Mouse (Mus musculus) heart, embryonic 12.5 days (tissue): ENCODE measurements around the gene Farsa. TPM values are rescaled to one million over a fixed set of nuclear protein-coding genes. Genes with fewer than 3 reads are reported as not detected.

ENCODE experiments used
- ATAC-seq: fragments of 200-750 bp; cut with Nextera tagmentation; 2 replicates; pipeline ENCODE4 v1.8.0; 2017; ENCODE audit warnings: moderate TSS enrichment, moderate library complexity; ENCODE audit not compliant: insufficient number of reproducible peaks, low FRiP score
- H3K27ac ChIP-seq: fragments of 300-500 bp; sonication (generic); 2 replicates; pipeline ENCODE4 v1.5.1; 2016; ENCODE audit warnings: mild to moderate bottlenecking, moderate library complexity; ENCODE audit not compliant: poor library complexity, severe bottlenecking
- H3K27me3 ChIP-seq: fragments of 300-500 bp; sonication (generic); replicated peaks from 2 replicates; pipeline ENCODE4 v1.6.1; 2016; ENCODE audit warnings: mild to moderate bottlenecking, moderate library complexity
- H3K36me3 ChIP-seq: fragments of 300-500 bp; sonication (generic); 2 replicates; pipeline ENCODE4 v1.6.1; 2016; ENCODE audit warnings: mild to moderate bottlenecking, moderate library complexity
- H3K4me1 ChIP-seq: fragments of 300-500 bp; sonication (generic); replicated peaks from 2 replicates; pipeline ENCODE4 v1.6.1; 2016; ENCODE audit warnings: mild to moderate bottlenecking
- H3K4me2 ChIP-seq: fragments of 300-500 bp; sonication (generic); 2 replicates; pipeline ENCODE4 v1.6.1; 2016; ENCODE audit warnings: mild to moderate bottlenecking, moderate library complexity
- H3K4me3 ChIP-seq: fragments of 300-500 bp; sonication (generic); 2 replicates; pipeline ENCODE4 v1.5.1; 2016; ENCODE audit warnings: mild to moderate bottlenecking
- H3K9ac ChIP-seq: fragments of 300-500 bp; sonication (generic); 2 replicates; pipeline ENCODE4 v1.6.1; 2016; ENCODE audit warnings: mild to moderate bottlenecking, moderate library complexity
- H3K9me3 ChIP-seq: fragments of 300-500 bp; sonication (generic); replicated peaks from 2 replicates; pipeline ENCODE4 v1.6.1; 2016; ENCODE audit warnings: mild to moderate bottlenecking, moderate library complexity
- WGBS: fragments of 180-500 bp; shearing (Covaris S2); methylation state at CpG from one replicate; pipeline ENCODE4 v1.1.7; 2016; 5-methylcytosine and 5-hydroxymethylcytosine counted together
- polyA plus RNA-seq: library from polyadenylated mRNA; unstranded; fragments of >200 nt; fragmentation: Nextera tagmentation; extraction: Ambion mirVana; gene quantifications from 2 replicates; pipeline ENCODE4 v1.2.1, GENCODE M21; 2016

Gene Farsa
- polyA plus RNA-seq = 53.6 and 59.2 TPM in 2 replicates

GRCm38 (mm10) chr8:84856864-84857441, at the start of gene Farsa:
Gene Farsa (plus strand): TSS chr8:84856989.
- H3K4me1 ChIP-seq = peaks cover 12% of the 10 kb centered on the region
- peak within 1 kb of the TSS; percentile 94 for H3K9ac ChIP-seq
- H3K36me3 ChIP-seq = peaks cover 30% of the 10 kb centered on the region
- H3K4me2 ChIP-seq = peak within 1 kb of the TSS; percentile 94
- under 1% methylated on average over 39 of the region's 39 CpGs for WGBS
- ATAC-seq = peak; percentile 89
- H3K27ac ChIP-seq = peak within 1 kb of the TSS; percentile 76
- no peaks in the 10 kb centered on the region for H3K27me3 ChIP-seq
- H3K4me3 ChIP-seq = peak within 1 kb of the TSS; percentile 94
- no peaks in the 10 kb centered on the region for H3K9me3 ChIP-seq

GRCm38 (mm10) chr8:84809109-84809940, 47.5 kb upstream of the Farsa start:
- Histone ChIP-seq H3K9me3 (0 out of 2 replicates have a peak, but pooled peaks cover 6% of the 10 kb centered on the region), H3K4me1 (peaks cover 23% of the 10 kb centered on the region), H3K27ac (no peak overlapping the region), H3K4me3 (no peak overlapping the region), H3K27me3 (peaks cover 58% of the 10 kb centered on the region), H3K9ac (peak overlapping the region; percentile 3; the same call in 1 of the 2 replicates), H3K36me3 (0 out of 2 replicates have a peak, but pooled peaks cover 4% of the 10 kb centered on the region), H3K4me2 (no peak overlapping the region)
- 53% methylated on average over 12 of the region's 12 CpGs for WGBS
- no peak for ATAC-seq

- H3K4me3 ChIP-seq = no peak overlapping the region
- no peak overlapping the region for H3K27ac ChIP-seq
- ATAC-seq = no peak
- WGBS = 72% methylated on average over 5 of the region's 5 CpGs
- H3K4me1 ChIP-seq = peaks cover 29% of the 10 kb centered on the region
- H3K9ac ChIP-seq = no peak overlapping the region
- 0 out of 2 replicates have a peak, but pooled peaks cover 6% of the 10 kb centered on the region for H3K9me3 ChIP-seq
- no peak overlapping the region for H3K4me2 ChIP-seq
- H3K27me3 ChIP-seq = peaks cover 57% of the 10 kb centered on the region
- H3K36me3 ChIP-seq = 0 out of 2 replicates have a peak, but pooled peaks cover 4% of the 10 kb centered on the region
These were observed 46.9 kb upstream of the Farsa start for GRCm38 (mm10) chr8:84809941-84810280.

GRCm38 (mm10) chr8:84810896-84811295, 45.9 kb upstream of the Farsa start:
- ATAC-seq = peak; percentile 85
- Histone ChIP-seq H3K9me3 (0 out of 2 replicates have a peak, but pooled peaks cover 4% of the 10 kb centered on the region), H3K4me3 (peak overlapping the region; percentile 37), H3K9ac (no peak overlapping the region), H3K4me2 (peak overlapping the region; percentile 65), H3K27ac (no peak overlapping the region), H3K27me3 (peaks cover 49% of the 10 kb centered on the region), H3K4me1 (peaks cover 35% of the 10 kb centered on the region), H3K36me3 (0 out of 2 replicates have a peak, but pooled peaks cover 4% of the 10 kb centered on the region)
- WGBS = 1% methylated on average over 32 of the region's 32 CpGs

- H3K27ac ChIP-seq = no peak overlapping the region; the same call in 1 of the 2 replicates
- H3K27me3 ChIP-seq = peaks cover 45% of the 10 kb centered on the region
- no peak overlapping the region for H3K9ac ChIP-seq
- H3K9me3 ChIP-seq = 0 out of 2 replicates have a peak, but pooled peaks cover under 1% of the 10 kb centered on the region
- 26% methylated on average over 10 of the region's 10 CpGs for WGBS
- H3K4me2 ChIP-seq = peak overlapping the region; percentile 65
- H3K4me1 ChIP-seq = peaks cover 35% of the 10 kb centered on the region
- H3K4me3 ChIP-seq = peak overlapping the region; percentile 37
- no peaks in the 10 kb centered on the region for H3K36me3 ChIP-seq
- ATAC-seq = no peak
These were observed 45.5 kb upstream of the Farsa start for GRCm38 (mm10) chr8:84811303-84811702.

GRCm38 (mm10) chr8:84813059-84813458, 43.7 kb upstream of the Farsa start:
- H3K27me3 ChIP-seq = peaks cover 41% of the 10 kb centered on the region
- ATAC-seq = no peak
- 2% methylated on average over 5 of the region's 5 CpGs for WGBS

GRCm38 (mm10) chr8:84813830-84814229, 43.0 kb upstream of the Farsa start:
- no peak overlapping the region for H3K4me2 ChIP-seq
- H3K4me3 ChIP-seq = no peak overlapping the region
- H3K9me3 ChIP-seq = no peaks in the 10 kb centered on the region
- peaks cover 37% of the 10 kb centered on the region for H3K27me3 ChIP-seq
- H3K27ac ChIP-seq = no peak overlapping the region
- no peaks in the 10 kb centered on the region for H3K36me3 ChIP-seq
- H3K9ac ChIP-seq = no peak overlapping the region
- WGBS = 65% methylated on average over 3 of the region's 3 CpGs
- ATAC-seq = no peak
- H3K4me1 ChIP-seq = peaks cover 33% of the 10 kb centered on the region

More at GRCm38 (mm10) chr8:84813059-84813458, 43.7 kb upstream of the Farsa start:
- Histone ChIP-seq H3K36me3 (no peaks in the 10 kb centered on the region), H3K4me1 (peaks cover 35% of the 10 kb centered on the region), H3K9ac (no peak overlapping the region), H3K4me2 (no peak overlapping the region), H3K27ac (no peak overlapping the region), H3K4me3 (no peak overlapping the region), H3K9me3 (no peaks in the 10 kb centered on the region)

- Histone ChIP-seq H3K4me1 (peaks cover 29% of the 10 kb centered on the region), H3K4me2 (no peak overlapping the region), H3K36me3 (no peaks in the 10 kb centered on the region), H3K9ac (no peak overlapping the region), H3K9me3 (no peaks in the 10 kb centered on the region), H3K27ac (no peak overlapping the region), H3K27me3 (peaks cover 33% of the 10 kb centered on the region), H3K4me3 (no peak overlapping the region)
- 87% methylated on average over 11 of the region's 11 CpGs for WGBS
- ATAC-seq = no peak
These were observed 42.6 kb upstream of the Farsa start for GRCm38 (mm10) chr8:84814240-84814554.

- WGBS = 44% methylated on average over 19 of the region's 19 CpGs
- H3K9me3 ChIP-seq = no peaks in the 10 kb centered on the region
- no peak for ATAC-seq
- H3K4me1 ChIP-seq = peaks cover 24% of the 10 kb centered on the region
- no peaks in the 10 kb centered on the region for H3K36me3 ChIP-seq
- H3K27ac ChIP-seq = no peak overlapping the region
- H3K27me3 ChIP-seq = peaks cover 28% of the 10 kb centered on the region
- H3K9ac ChIP-seq = 0 out of 2 replicates have a peak overlapping the region, but pooled peaks have one; percentile 8
- H3K4me3 ChIP-seq = no peak overlapping the region
- no peak overlapping the region for H3K4me2 ChIP-seq
These were observed 42.0 kb upstream of the Farsa start for GRCm38 (mm10) chr8:84814555-84815441.

GRCm38 (mm10) chr8:84815547-84815946, 41.2 kb upstream of the Farsa start:
- Histone ChIP-seq H3K9me3 (no peaks in the 10 kb centered on the region), H3K4me2 (no peak overlapping the region), H3K27ac (no peak overlapping the region), H3K27me3 (peaks cover 28% of the 10 kb centered on the region), H3K36me3 (no peaks in the 10 kb centered on the region), H3K4me1 (peaks cover 23% of the 10 kb centered on the region), H3K9ac (no peak overlapping the region), H3K4me3 (no peak overlapping the region)
- ATAC-seq = peak; percentile 58; the same call in 1 of the 2 replicates
- WGBS = 11% methylated on average over 9 of the region's 9 CpGs
